Mouse (Mus musculus) E14TG2a.4 (cell line): Measurements from ENCODE around the gene Kif1c.

ENCODE experiments used
- CTCF ChIP-seq: conservative IDR thresholded peaks from 2 replicates; pipeline ENCODE4 v1.5.1; 2014; ENCODE audit warnings: low read length
- NANOG ChIP-seq: IDR thresholded peaks from 2 replicates; pipeline ENCODE4 v1.6.1; 2014; ENCODE audit warnings: borderline replicate concordance, low read length, mixed read lengths
- POU5F1 ChIP-seq: IDR thresholded peaks from 2 replicates; pipeline ENCODE4 v1.6.1; 2014; ENCODE audit warnings: low read length, borderline replicate concordance

DNA sequence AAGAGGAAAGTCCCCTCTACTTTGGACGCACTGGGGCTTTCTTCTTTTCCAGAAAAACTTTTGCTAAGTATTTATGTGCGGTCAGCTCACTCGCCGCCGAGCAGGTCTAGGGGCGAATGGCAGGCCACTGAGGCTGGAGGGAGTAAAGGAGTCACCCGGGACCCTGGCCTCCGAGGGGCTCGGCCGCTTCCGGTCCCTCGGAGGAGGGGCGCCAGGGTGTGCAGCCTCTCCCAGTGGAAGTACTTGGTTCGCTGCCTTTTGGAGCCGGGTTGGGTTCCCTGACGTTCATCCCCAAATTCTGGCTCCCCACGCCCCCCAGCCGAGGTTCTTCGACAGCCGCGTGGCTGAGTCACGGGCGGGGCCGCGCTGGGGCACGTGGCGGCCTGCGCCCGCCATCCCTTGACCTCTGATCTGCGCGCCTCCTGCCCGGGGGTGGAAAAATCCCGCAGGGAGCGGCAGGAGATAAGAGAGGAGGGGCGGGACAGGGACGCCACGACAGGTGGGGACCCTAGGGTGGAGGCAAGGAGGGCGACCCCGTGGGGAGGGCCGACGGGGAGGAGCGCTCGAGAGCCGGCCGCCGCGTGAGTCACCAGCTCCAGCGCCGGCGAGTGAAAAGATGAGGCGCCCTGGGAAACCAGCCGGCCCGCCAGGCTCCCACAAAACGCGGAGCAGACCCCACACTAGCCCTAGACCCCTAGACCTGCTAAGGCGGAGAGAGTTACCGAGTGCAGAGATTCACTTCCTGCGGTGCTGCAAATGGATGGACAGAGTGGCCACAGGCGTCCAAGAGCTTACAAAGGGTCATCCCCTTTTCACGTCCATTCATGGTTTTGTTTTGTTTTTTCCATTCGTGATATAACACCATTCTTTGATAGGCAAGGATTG lies 44.5 kb upstream of the Kif1c start:
- TF ChIP-seq CTCF (no peak), NANOG (no peak), POU5F1 (no peak)
